Mouse (Mus musculus): ENCODE results near the gene Itgb3.

GRCm38 (mm10) chr11:104638906-104639305 lies 31.1 kb downstream of the Itgb3 start:
- TF ChIP-seq POLR2AphosphoS5 (IDR thresholded peaks at IDR 0.05; ENCODE audit: insufficient replicate concordance, low read depth, low read length) (no peak), CTCF (IDR thresholded peaks at IDR 0.05; ENCODE audit: low read depth, low read length) (no peak), GATA1 (IDR thresholded peaks at IDR 0.05; ENCODE audit: borderline replicate concordance, low read length) (no peak), TAL1 (conservative IDR thresholded peaks at IDR 0.05; ENCODE audit: low read depth, low read length) (no peak)
